Mouse (Mus musculus) liver, embryonic 14.5 days (tissue): ENCODE measurements around the gene Kank2. TPM values are rescaled to one million over a fixed set of nuclear protein-coding genes. Genes with fewer than 3 reads are reported as not detected.
"Not testable (repeated sequence)": the region's sequence is repeated elsewhere in the genome, so short reads cannot be mapped to it uniquely, and the experiment has no call there.

Source experiments
- ATAC-seq: fragments of 200-750 bp; cut with Nextera tagmentation; 2 replicates; pipeline ENCODE4 v1.8.0; 2017; ENCODE audit warnings: moderate number of reproducible peaks, mild to moderate bottlenecking, moderate library complexity; ENCODE audit not compliant: insufficient read depth
- DNase-seq, 3 experiments: peaks; one replicate each; pipeline ENCODE4 v3.0.0-alpha.2; 2012 to 2013; ENCODE audit warnings: low read depth in 3 of 3, low spot score in 3 of 3
- H3K27ac ChIP-seq: fragments of 300-500 bp; sonication (generic); 2 replicates; pipeline ENCODE4 v1.5.1; 2014; ENCODE audit warnings: moderate library complexity, mild to moderate bottlenecking, control low read depth, inconsistent platforms
- H3K27me3 ChIP-seq: fragments of 300-500 bp; sonication (generic); 2 replicates; pipeline ENCODE4 v1.6.1; 2014; ENCODE audit warnings: mild to moderate bottlenecking, low read length, moderate library complexity; ENCODE audit not compliant: control insufficient read depth, insufficient read depth
- H3K36me3 ChIP-seq: fragments of 300-500 bp; sonication (generic); replicated peaks from 2 replicates; pipeline ENCODE4 v1.6.1; 2014; ENCODE audit warnings: low read depth; ENCODE audit not compliant: control insufficient read depth, insufficient read depth
- H3K4me1 ChIP-seq, 2 experiments: fragments of 200-500 bp in 1 of 2; fragments of 300-500 bp in 1 of 2; sonication (generic) in 1 of 2; replicated peaks; 2 replicates each; pipeline ENCODE4 v1.6.1; 2012 to 2014; ENCODE audit warnings: antibody characterized with exemption in 1 of 2, inconsistent platforms in 1 of 2, low read length in 1 of 2; ENCODE audit not compliant: control insufficient read depth in 2 of 2, insufficient read depth in 2 of 2
- H3K4me2 ChIP-seq: fragments of 300-500 bp; sonication (generic); 2 replicates; pipeline ENCODE4 v1.6.1; 2014; ENCODE audit warnings: low read depth, mild to moderate bottlenecking, control low read depth, moderate library complexity
- H3K4me3 ChIP-seq, 2 experiments: fragments of 200-500 bp in 1 of 2; fragments of 300-500 bp in 1 of 2; sonication (generic) in 1 of 2; 2 replicates each; pipeline ENCODE4 v1.5.1; 2012 to 2014; ENCODE audit warnings: low read depth in 2 of 2, low read length in 2 of 2, mild to moderate bottlenecking in 2 of 2, control low read depth in 1 of 2, inconsistent platforms in 1 of 2, moderate library complexity in 1 of 2; ENCODE audit not compliant: insufficient read depth in 1 of 2
- H3K9ac ChIP-seq: fragments of 300-500 bp; sonication (generic); replicated peaks from 2 replicates; pipeline ENCODE4 v1.6.1; 2014; ENCODE audit warnings: mild to moderate bottlenecking, control low read depth, moderate library complexity
- H3K9me3 ChIP-seq: fragments of 300-500 bp; sonication (generic); 2 replicates; pipeline ENCODE4 v1.6.1; 2016; ENCODE audit warnings: low read length, mixed read lengths; ENCODE audit not compliant: control insufficient read depth
- CTCF ChIP-seq: IDR thresholded peaks from 2 replicates; pipeline ENCODE4 v1.5.1; 2016; ENCODE audit warnings: antibody characterized with exemption, low read depth, control low read depth
- EP300 ChIP-seq: IDR thresholded peaks from 2 replicates; pipeline ENCODE4 v1.6.1; 2016; ENCODE audit warnings: antibody characterized with exemption, low read depth
- WGBS: fragments of 180-500 bp; shearing (Covaris S2); extraction: QIAGEN DNeasy Blood & Tissue Kit; methylation state at CpG from one replicate; pipeline ENCODE4 v1.1.7; 2014; ENCODE audit not compliant: insufficient replicate concordance; 5-methylcytosine and 5-hydroxymethylcytosine counted together
- polyA plus RNA-seq, 2 experiments: library from polyadenylated mRNA; depleted of rRNA in 1 of 2; stranded (reverse) in 1 of 2; unstranded in 1 of 2; fragments of >200 nt; fragmentation: Nextera tagmentation in 1 of 2; extraction: Ambion mirVana in 1 of 2; gene quantifications; 2 replicates each; pipeline versions ENCODE4 v1.2.1 to v1.2.3; 2012 to 2014

Gene Kank2
- polyA plus RNA-seq, 2 experiments = 1.2 to 3.9 TPM

DNA sequence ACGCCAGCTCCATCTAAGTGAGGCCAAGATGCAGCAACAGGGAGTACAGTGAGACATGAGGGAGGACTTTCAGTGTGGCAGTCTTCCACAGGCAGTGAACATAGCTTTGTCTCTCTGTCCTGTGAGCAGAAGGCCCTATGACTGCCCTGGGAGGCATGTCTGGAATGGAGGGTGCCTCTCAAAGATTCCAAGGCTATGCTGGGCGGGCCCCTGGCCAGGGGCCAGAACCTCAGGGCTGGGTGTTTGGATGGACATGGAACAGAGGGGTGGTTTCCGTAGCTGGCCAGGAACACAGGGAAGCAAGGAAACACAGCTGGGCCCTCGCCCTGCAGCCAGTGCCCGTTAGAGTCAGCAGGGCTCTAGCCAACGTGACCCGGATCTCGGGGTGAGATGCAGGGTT, 6.7 kb downstream of the Kank2 start:
- Histone ChIP-seq H3K27ac (no peak overlapping the region), H3K4me1 (peaks cover 0 to 2% of the 10 kb centered on the region in 2 experiments; a peak in 2 of 4 replicates), H3K4me3 (no peak overlapping the region), H3K9me3 (no peaks in the 10 kb centered on the region), H3K36me3 (no peaks in the 10 kb centered on the region), H3K9ac (no peak overlapping the region), H3K4me2 (no peak overlapping the region), H3K27me3 (no peaks in the 10 kb centered on the region)
- no peak for ATAC-seq
- WGBS = 77% methylated on average over 8 of the region's 8 CpGs
- no peak for TF ChIP-seq CTCF
- no peak for TF ChIP-seq EP300
- no peak for DNase-seq

- WGBS = 73% methylated on average over 9 of the region's 9 CpGs
- Histone ChIP-seq H3K27me3 (no peaks in the 10 kb centered on the region), H3K4me3 (no peak overlapping the region), H3K4me2 (no peak overlapping the region), H3K9ac (no peak overlapping the region), H3K27ac (no peak overlapping the region), H3K9me3 (no peaks in the 10 kb centered on the region), H3K4me1 (no peaks in the 10 kb centered on the region), H3K36me3 (no peaks in the 10 kb centered on the region)
- TF ChIP-seq EP300 = no peak
- no peak for TF ChIP-seq CTCF
- DNase-seq (no peak), ATAC-seq (no peak)
These were observed 10.3 kb downstream of the Kank2 start for GRCm38 (mm10) chr9:21788234-21788633.

DNA sequence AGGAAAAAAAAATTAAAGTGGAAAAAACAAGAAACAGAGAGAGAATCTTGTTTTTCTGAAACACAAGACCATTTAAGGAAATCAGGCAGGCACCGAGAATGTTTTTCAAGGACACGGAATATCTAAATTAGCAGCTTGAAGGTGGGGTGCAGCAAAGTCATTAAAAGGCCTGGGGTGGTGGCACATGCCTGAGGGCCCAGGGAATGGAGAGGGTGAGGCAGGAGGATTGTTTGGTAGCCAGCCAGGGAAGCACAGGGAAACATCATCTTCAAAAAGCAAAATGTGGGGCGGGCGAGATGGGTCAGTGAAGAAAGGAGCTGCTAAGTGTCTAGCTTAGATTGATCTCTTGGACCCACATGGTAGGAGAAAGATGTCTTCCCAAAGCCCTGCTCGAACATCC, 10.9 kb downstream of the Kank2 start:
- DNase-seq (no peak), ATAC-seq (no peak)
- H3K4me3 ChIP-seq = no peak overlapping the region
- no peaks in the 10 kb centered on the region for H3K27me3 ChIP-seq
- H3K4me2 ChIP-seq = no peak overlapping the region
- H3K4me1 ChIP-seq = no peaks in the 10 kb centered on the region
- no peak overlapping the region for H3K9ac ChIP-seq
- no peaks in the 10 kb centered on the region for H3K9me3 ChIP-seq
- no peak overlapping the region for H3K27ac ChIP-seq
- 74% methylated on average over 5 of the region's 5 CpGs for WGBS
- TF ChIP-seq EP300 (no peak), CTCF (no peak)
- H3K36me3 ChIP-seq = no peaks in the 10 kb centered on the region

DNA sequence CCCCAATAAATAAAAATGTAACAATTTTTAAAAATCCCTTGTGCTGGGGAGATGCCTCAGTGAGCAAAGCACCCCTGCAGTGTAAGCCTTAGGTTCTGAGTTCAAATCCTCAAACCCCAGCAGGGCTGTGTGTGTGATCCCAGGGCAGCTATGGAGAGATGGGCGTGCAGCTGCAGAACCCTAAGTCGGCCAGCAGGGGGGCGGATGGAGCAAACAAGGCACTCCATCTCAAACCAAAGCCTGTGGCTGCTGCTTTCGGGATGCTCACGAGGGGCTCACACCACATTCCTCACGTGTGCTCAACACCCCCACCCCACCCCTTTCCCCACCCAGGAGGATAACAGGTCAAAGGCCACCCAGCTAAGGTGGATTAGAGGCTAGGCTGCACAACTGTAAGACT, 11.6 kb downstream of the Kank2 start:
- DNase-seq = no peak
- WGBS = 14% methylated on average over 6 of the region's 6 CpGs

DNA sequence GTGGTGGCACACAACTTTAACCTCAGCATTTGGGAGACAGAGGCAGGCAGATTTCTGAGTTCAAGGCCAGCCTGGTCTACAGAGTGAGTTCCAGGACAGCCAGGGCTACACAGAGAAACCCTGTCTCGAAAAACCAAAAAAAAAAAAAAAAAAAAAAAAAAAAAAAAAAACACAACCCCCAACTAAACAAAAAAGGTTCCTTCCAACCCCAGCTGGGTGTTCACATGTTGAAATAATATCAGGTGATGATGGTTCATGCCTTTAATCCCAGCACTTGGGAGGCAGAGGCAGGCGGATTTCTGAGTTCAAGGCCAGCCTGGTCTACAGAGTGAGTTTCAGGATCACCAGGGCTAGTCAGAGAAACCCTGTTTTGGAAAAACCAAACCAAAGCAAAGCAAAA, 12.2 kb downstream of the Kank2 start:
- not testable (repeated sequence) for H3K9ac ChIP-seq, ATAC-seq, H3K9me3 ChIP-seq, DNase-seq, H3K4me3 ChIP-seq, H3K27me3 ChIP-seq, H3K27ac ChIP-seq, H3K36me3 ChIP-seq, H3K4me1 ChIP-seq, H3K4me2 ChIP-seq
- 35% methylated on average over 1 of the region's 2 CpGs for WGBS

More for the DNA sequence above, 11.6 kb downstream of the Kank2 start:
- ATAC-seq = 0 out of 2 replicates have a peak, but pooled peaks have one; percentile 35
- Histone ChIP-seq H3K4me1 (no peaks in the 10 kb centered on the region), H3K4me3 (no peak overlapping the region), H3K27me3 (no peaks in the 10 kb centered on the region), H3K27ac (no peak overlapping the region), H3K4me2 (no peak overlapping the region), H3K9me3 (no peaks in the 10 kb centered on the region), H3K9ac (no peak overlapping the region), H3K36me3 (no peaks in the 10 kb centered on the region)
- TF ChIP-seq EP300 (no peak), CTCF (peak; percentile 89)
